Mouse (Mus musculus): ENCODE data around the gene Npnt. TPM values are rescaled to one million over a fixed set of nuclear protein-coding genes. Genes with fewer than 3 reads are reported as not detected.

Npnt gene
- polyA plus RNA-seq, 1 experiment from 2014 or later, result 33.0 TPM

DNA sequence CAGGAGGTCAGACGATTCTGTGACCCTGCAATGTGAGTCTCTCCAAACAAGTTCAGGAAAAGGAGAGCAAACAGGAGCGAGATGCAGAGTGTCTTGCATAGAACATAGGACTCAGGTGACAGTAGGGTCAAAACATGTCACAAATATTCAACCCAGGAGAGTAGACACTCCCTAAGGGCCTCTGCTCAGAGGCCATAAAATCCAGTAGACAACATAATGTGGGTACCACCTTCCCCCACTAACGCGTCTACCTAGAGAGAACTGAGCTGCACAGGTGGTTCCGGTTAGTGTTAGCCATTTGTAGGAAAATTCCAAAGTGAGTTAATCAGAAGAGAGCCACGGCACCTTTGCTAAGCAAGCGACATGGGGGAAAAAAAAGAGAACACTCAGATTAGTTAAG, 5.9 kb downstream of the Npnt start:
- H3K4me2 ChIP-seq (ENCODE audit: low read length), result no peak overlapping the region
- no peak overlapping the region for H3K4me3 ChIP-seq (ENCODE audit: low read depth, low read length)
- WGBS, result 70% methylated on average over 7 of the region's 7 CpGs
- no peak for ATAC-seq
- H3K27me3 ChIP-seq (ENCODE audit: control insufficient read depth, insufficient read depth, low read depth, low read length), result no peaks in the 10 kb centered on the region
- H3K9me3 ChIP-seq (replicated peaks; ENCODE audit: control insufficient read depth, low read length, poor library complexity, severe bottlenecking), result no peaks in the 10 kb centered on the region
- H3K27ac ChIP-seq (ENCODE audit: low read length), result no peak overlapping the region
- no peak overlapping the region for H3K9ac ChIP-seq (ENCODE audit: low read depth, low read length)
- H3K4me1 ChIP-seq (ENCODE audit: control insufficient read depth, insufficient read depth, low read length), result peaks cover 8% of the 10 kb centered on the region
- H3K36me3 ChIP-seq (ENCODE audit: control insufficient read depth, insufficient read depth, low read length), result no peaks in the 10 kb centered on the region

DNA sequence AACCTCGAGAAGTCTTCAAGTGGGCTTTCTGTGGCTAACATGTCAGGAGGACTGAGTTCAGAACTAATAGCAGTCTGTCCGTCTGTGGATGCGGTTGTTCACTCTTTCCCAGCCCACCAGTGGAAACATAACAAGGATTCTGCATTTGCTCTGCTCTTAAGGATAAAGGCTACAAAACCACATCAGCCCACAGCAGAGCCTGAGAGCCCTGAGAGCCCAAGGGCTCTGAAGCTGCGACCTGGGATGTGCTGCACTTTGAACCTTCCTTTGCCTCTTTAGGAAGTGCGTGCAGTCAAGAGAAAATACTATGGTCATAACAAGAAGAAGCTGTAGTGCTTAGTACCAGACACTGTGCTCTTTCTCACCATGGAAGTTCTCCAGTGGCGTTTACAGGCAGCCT, 7.3 kb downstream of the Npnt start:
- Histone ChIP-seq H3K27me3 (ENCODE audit: control insufficient read depth, insufficient read depth, low read depth, low read length) (no peaks in the 10 kb centered on the region), H3K27ac (ENCODE audit: low read length) (no peak overlapping the region), H3K4me1 (ENCODE audit: control insufficient read depth, insufficient read depth, low read length) (no peaks in the 10 kb centered on the region), H3K9ac (ENCODE audit: low read depth, low read length) (no peak overlapping the region), H3K9me3 (replicated peaks; ENCODE audit: control insufficient read depth, low read length, poor library complexity, severe bottlenecking) (no peaks in the 10 kb centered on the region), H3K36me3 (ENCODE audit: control insufficient read depth, insufficient read depth, low read length) (no peaks in the 10 kb centered on the region), H3K4me3 (ENCODE audit: low read depth, low read length) (no peak overlapping the region), H3K4me2 (ENCODE audit: low read length) (no peak overlapping the region)
- WGBS, result 94% methylated on average over 6 of the region's 6 CpGs
- no peak for ATAC-seq

DNA sequence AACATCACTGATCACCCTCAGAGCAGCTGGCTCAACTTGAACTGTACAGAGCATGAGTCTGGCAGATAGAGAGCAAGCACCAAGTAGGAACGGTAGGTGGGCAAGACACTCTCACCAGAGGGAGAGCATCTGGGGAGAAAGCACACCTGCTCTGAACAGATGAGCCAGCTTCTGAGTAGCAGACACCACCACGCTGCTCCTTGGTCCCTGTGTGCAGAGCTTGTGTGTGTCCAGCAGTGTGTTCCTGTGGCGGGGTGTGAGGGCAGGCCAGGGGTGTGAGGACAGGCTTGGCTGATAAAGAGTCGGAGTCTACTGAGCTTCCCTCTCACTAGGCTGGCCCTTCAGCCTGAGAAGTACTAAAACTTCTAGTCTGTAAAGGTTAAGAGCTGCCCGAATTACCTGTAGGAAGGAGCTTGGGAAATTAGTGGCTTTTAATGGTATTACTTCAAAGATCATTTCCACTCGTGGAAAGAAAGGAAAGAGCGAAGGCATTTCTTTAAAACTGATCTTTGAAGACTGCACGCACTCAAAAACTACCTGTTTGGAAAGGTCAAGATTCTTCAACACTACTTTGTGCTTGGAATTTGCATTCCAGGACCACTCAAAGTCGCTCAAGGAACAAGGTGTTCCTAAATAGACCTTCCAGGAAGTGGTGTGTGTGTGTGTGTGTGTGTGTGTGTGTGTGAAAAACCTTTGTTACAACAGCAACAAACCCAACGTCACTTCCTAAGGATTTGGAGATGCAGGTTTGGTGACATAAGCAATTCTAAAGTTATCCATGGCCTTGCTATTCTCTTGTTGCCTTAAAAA, 9.7 kb downstream of the Npnt start:
- no peak for ATAC-seq
- H3K9ac ChIP-seq (ENCODE audit: low read depth, low read length), result no peak overlapping the region
- 91% methylated on average over 10 of the region's 10 CpGs for WGBS
- H3K4me1 ChIP-seq (ENCODE audit: control insufficient read depth, insufficient read depth, low read length), result no peaks in the 10 kb centered on the region
- no peaks in the 10 kb centered on the region for H3K9me3 ChIP-seq (replicated peaks; ENCODE audit: control insufficient read depth, low read length, poor library complexity, severe bottlenecking)
- no peak overlapping the region for H3K4me3 ChIP-seq (ENCODE audit: low read depth, low read length)
- no peaks in the 10 kb centered on the region for H3K27me3 ChIP-seq (ENCODE audit: control insufficient read depth, insufficient read depth, low read depth, low read length)
- no peak overlapping the region for H3K27ac ChIP-seq (ENCODE audit: low read length)
- H3K36me3 ChIP-seq (ENCODE audit: control insufficient read depth, insufficient read depth, low read length), result no peaks in the 10 kb centered on the region
- H3K4me2 ChIP-seq (ENCODE audit: low read length), result no peak overlapping the region

DNA sequence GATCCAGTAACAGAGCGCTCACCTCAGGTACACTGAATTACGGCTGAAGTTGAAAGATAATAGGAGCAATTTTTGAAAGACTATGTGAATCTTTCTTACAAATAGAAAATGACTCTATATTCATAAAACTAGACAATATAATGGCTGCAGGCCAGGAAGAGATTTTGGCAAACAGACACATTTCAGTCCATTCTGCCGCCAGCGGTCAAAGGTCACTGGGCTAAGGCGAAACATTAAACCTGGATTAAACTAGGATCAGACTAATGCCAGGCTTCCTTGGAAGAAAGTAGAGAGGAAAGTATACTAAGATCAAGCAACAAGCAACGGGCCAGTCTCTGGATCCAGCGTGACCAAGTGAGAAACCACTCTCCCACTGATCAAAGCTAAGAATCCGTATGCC, 11.1 kb downstream of the Npnt start:
- H3K36me3 ChIP-seq (ENCODE audit: control insufficient read depth, insufficient read depth, low read length), result no peaks in the 10 kb centered on the region
- H3K4me1 ChIP-seq (ENCODE audit: control insufficient read depth, insufficient read depth, low read length), result no peaks in the 10 kb centered on the region
- no peak overlapping the region for H3K9ac ChIP-seq (ENCODE audit: low read depth, low read length)
- no peak overlapping the region for H3K4me2 ChIP-seq (ENCODE audit: low read length)
- ATAC-seq, result no peak
- H3K27ac ChIP-seq (ENCODE audit: low read length), result no peak overlapping the region
- no peaks in the 10 kb centered on the region for H3K9me3 ChIP-seq (replicated peaks; ENCODE audit: control insufficient read depth, low read length, poor library complexity, severe bottlenecking)
- H3K4me3 ChIP-seq (ENCODE audit: low read depth, low read length), result no peak overlapping the region
- WGBS, result 61% methylated on average over 8 of the region's 8 CpGs
- no peaks in the 10 kb centered on the region for H3K27me3 ChIP-seq (ENCODE audit: control insufficient read depth, insufficient read depth, low read depth, low read length)

DNA sequence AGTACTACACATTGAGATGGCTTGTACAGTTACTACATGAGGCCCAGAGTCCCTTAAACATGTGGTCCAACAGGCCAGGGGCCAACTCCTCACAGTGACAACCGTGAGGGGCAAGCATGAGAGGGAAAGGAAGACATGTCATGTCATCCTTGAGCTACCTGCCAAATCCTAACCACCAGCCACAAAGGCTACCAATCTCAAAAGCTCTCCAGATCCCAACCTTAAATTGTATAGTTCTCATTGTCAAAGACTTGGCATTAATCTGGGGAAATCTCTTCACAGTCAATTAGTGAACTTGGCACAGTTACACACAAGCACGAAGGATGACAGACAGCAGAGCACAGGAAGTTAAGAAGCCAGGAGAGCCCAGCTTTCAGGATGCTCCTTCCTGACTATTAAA, 15.4 kb downstream of the Npnt start:
- peak; percentile 79 for ATAC-seq
- Histone ChIP-seq H3K4me3 (ENCODE audit: low read depth, low read length) (no peak overlapping the region), H3K4me1 (ENCODE audit: control insufficient read depth, insufficient read depth, low read length) (no peaks in the 10 kb centered on the region), H3K4me2 (ENCODE audit: low read length) (no peak overlapping the region), H3K9me3 (replicated peaks; ENCODE audit: control insufficient read depth, low read length, poor library complexity, severe bottlenecking) (no peaks in the 10 kb centered on the region), H3K36me3 (ENCODE audit: control insufficient read depth, insufficient read depth, low read length) (no peaks in the 10 kb centered on the region), H3K9ac (ENCODE audit: low read depth, low read length) (no peak overlapping the region), H3K27me3 (ENCODE audit: control insufficient read depth, insufficient read depth, low read depth, low read length) (no peaks in the 10 kb centered on the region), H3K27ac (ENCODE audit: low read length) (no peak overlapping the region)
- 37% methylated on average over 2 of the region's 2 CpGs for WGBS

DNA sequence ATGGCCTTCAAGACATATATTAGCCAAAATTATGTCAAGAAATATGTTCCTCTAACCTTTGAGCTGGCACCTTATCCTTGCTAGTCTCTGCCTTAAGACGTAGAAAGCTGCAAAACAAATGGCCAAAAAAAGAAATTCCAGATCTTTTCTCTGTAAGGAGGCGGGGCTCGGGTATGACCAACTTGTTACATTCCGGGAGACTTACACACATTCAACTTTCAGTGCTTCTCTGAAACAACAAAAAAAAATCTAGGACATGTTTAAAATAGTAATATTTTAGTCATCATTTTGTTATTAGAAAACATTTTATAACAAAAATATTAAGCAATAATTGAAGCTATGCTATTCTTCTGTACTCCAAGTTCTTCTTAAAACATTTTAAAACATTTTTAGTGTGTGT, 18.6 kb downstream of the Npnt start:
- no peak for ATAC-seq
- Histone ChIP-seq H3K4me3 (ENCODE audit: low read depth, low read length) (no peak overlapping the region), H3K27me3 (ENCODE audit: control insufficient read depth, insufficient read depth, low read depth, low read length) (no peaks in the 10 kb centered on the region), H3K4me2 (ENCODE audit: low read length) (no peak overlapping the region), H3K36me3 (ENCODE audit: control insufficient read depth, insufficient read depth, low read length) (no peaks in the 10 kb centered on the region), H3K9ac (ENCODE audit: low read depth, low read length) (no peak overlapping the region), H3K4me1 (ENCODE audit: control insufficient read depth, insufficient read depth, low read length) (no peaks in the 10 kb centered on the region), H3K9me3 (replicated peaks; ENCODE audit: control insufficient read depth, low read length, poor library complexity, severe bottlenecking) (no peaks in the 10 kb centered on the region), H3K27ac (ENCODE audit: low read length) (no peak overlapping the region)
- WGBS, result 87% methylated on average over 4 of the region's 4 CpGs

DNA sequence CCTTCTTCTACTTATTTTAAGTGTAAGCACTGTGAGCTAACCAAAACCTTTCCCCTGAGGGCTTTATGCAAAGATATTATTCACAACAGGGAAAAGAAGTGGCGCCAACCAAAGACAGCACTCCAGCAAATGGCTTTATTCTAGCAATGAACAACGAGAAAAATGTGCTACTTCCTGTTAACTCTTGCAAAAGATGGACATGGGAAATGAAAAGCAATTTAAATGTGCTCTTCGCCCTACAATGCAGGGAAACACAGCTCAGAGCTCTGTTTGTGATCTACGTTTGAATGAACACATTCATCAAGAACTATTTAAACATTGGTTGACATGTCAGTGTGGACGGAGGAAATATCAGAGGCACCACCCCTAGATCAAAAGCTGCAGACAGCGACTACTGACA, 20.2 kb downstream of the Npnt start:
- WGBS, result 71% methylated on average over 6 of the region's 6 CpGs
- Histone ChIP-seq H3K4me1 (ENCODE audit: control insufficient read depth, insufficient read depth, low read length) (no peaks in the 10 kb centered on the region), H3K36me3 (ENCODE audit: control insufficient read depth, insufficient read depth, low read length) (no peaks in the 10 kb centered on the region), H3K9me3 (replicated peaks; ENCODE audit: control insufficient read depth, low read length, poor library complexity, severe bottlenecking) (no peaks in the 10 kb centered on the region), H3K9ac (ENCODE audit: low read depth, low read length) (no peak overlapping the region), H3K27me3 (ENCODE audit: control insufficient read depth, insufficient read depth, low read depth, low read length) (no peaks in the 10 kb centered on the region), H3K4me3 (ENCODE audit: low read depth, low read length) (no peak overlapping the region), H3K4me2 (ENCODE audit: low read length) (no peak overlapping the region), H3K27ac (ENCODE audit: low read length) (no peak overlapping the region)
- ATAC-seq, result no peak

DNA sequence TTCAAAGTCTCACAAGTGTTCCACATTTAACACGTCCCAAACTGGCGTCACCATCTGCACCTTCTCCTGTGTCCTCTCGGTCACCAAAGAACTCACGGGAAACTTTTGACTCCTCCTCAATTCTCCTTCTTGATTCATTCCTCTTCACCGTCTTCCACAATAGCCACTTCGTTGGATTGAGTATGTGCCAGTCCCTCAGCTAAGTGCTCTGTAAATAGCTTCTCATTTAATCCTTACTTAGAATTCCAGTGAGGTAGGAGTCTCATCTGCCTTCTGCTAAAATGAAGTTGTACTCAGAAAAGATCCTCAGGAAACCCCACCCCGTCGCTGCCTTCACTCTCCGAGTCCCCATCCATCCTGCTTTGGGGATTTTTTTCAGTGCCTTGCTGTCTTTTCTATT, 21.9 kb downstream of the Npnt start:
- H3K9me3 ChIP-seq (replicated peaks; ENCODE audit: control insufficient read depth, low read length, poor library complexity, severe bottlenecking), result no peaks in the 10 kb centered on the region
- WGBS, result 93% methylated on average over 9 of the region's 9 CpGs
- no peak for ATAC-seq

DNA sequence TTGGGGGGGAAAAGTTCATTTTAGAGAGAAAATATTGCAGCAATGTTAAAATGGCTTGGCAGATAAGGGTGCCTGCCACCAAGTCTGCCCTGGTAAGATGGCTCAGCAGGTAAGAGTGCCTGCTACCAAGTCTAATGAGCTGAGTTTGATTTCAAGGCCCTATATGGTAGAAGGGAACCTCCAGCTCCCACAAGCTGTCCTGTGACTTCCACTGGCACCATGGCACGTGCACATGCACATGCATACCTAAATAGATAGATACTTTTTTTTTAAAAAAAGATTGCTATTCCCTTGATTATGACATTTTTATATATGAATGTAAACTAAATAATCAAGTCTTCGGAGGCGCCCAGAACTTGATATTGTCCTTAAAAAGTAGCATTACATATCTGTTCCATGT, 30.3 kb downstream of the Npnt start:
- ATAC-seq, result no peak
- H3K9ac ChIP-seq (ENCODE audit: low read depth, low read length), result no peak overlapping the region
- H3K4me2 ChIP-seq (ENCODE audit: low read length), result no peak overlapping the region
- no peaks in the 10 kb centered on the region for H3K27me3 ChIP-seq (ENCODE audit: control insufficient read depth, insufficient read depth, low read depth, low read length)
- 100% methylated on average over 3 of the region's 3 CpGs for WGBS
- no peak overlapping the region for H3K27ac ChIP-seq (ENCODE audit: low read length)
- H3K9me3 ChIP-seq (replicated peaks; ENCODE audit: control insufficient read depth, low read length, poor library complexity, severe bottlenecking), result no peaks in the 10 kb centered on the region
- no peaks in the 10 kb centered on the region for H3K36me3 ChIP-seq (ENCODE audit: control insufficient read depth, insufficient read depth, low read length)
- no peak overlapping the region for H3K4me3 ChIP-seq (ENCODE audit: low read depth, low read length)
- H3K4me1 ChIP-seq (ENCODE audit: control insufficient read depth, insufficient read depth, low read length), result no peaks in the 10 kb centered on the region

More for the DNA sequence above, 21.9 kb downstream of the Npnt start:
- Histone ChIP-seq H3K4me1 (ENCODE audit: control insufficient read depth, insufficient read depth, low read length) (no peaks in the 10 kb centered on the region), H3K36me3 (ENCODE audit: control insufficient read depth, insufficient read depth, low read length) (no peaks in the 10 kb centered on the region), H3K27ac (ENCODE audit: low read length) (no peak overlapping the region), H3K9ac (ENCODE audit: low read depth, low read length) (no peak overlapping the region), H3K27me3 (ENCODE audit: control insufficient read depth, insufficient read depth, low read depth, low read length) (no peaks in the 10 kb centered on the region), H3K4me3 (ENCODE audit: low read depth, low read length) (no peak overlapping the region), H3K4me2 (ENCODE audit: low read length) (no peak overlapping the region)

Data from midbrain, embryonic 16.5 days (tissue).